Mouse (Mus musculus) spleen, postnatal 14 days (tissue): ENCODE measurements around the gene Gm21776.
"Not testable (repeated sequence)": the region's sequence is repeated elsewhere in the genome, so short reads cannot be mapped to it uniquely, and the experiment has no call there.

Experiments used
- DNase-seq, 2 experiments: peaks; one replicate each; pipeline ENCODE4 v3.0.0; 2021 to 2022; ENCODE audit warnings: low spot score in 2 of 2

The Gm21776 gene

GRCm38 (mm10) chrY:76378362-76378761 lies at the start of gene Gm21776:
Gm21776 (plus strand) TSS chrY:76378662.
- not testable (repeated sequence) for DNase-seq
